Mouse (Mus musculus) intestine, embryonic 16.5 days (tissue): Measurements from ENCODE around the gene Inpp4a. TPM values are rescaled to one million over a fixed set of nuclear protein-coding genes. Genes with fewer than 3 reads are reported as not detected.

Experiments used
- ATAC-seq: fragments of 200-750 bp; cut with Nextera tagmentation; 2 replicates; pipeline ENCODE4 v1.8.0; 2017; ENCODE audit warnings: moderate TSS enrichment, moderate library complexity
- H3K27ac ChIP-seq: fragments of 300-500 bp; sonication (generic); 2 replicates; pipeline ENCODE4 v1.5.1; 2014; ENCODE audit warnings: mild to moderate bottlenecking, low read length
- H3K27me3 ChIP-seq: fragments of 300-500 bp; sonication (generic); replicated peaks from 2 replicates; pipeline ENCODE4 v1.6.1; 2014; ENCODE audit warnings: low read length, control low read depth, mixed read lengths; ENCODE audit not compliant: control insufficient read depth, insufficient read depth
- H3K36me3 ChIP-seq: fragments of 300-500 bp; sonication (generic); 2 replicates; pipeline ENCODE4 v1.6.1; 2014; ENCODE audit warnings: low read length, control low read depth; ENCODE audit not compliant: control insufficient read depth, insufficient read depth
- H3K4me1 ChIP-seq: fragments of 300-500 bp; sonication (generic); 2 replicates; pipeline ENCODE4 v1.6.1; 2014; ENCODE audit warnings: low read length, control low read depth, mixed read lengths; ENCODE audit not compliant: control insufficient read depth, insufficient read depth
- H3K4me2 ChIP-seq: fragments of 300-500 bp; sonication (generic); 2 replicates; pipeline ENCODE4 v1.6.1; 2014; ENCODE audit warnings: low read depth, low read length, control low read depth
- H3K4me3 ChIP-seq: fragments of 300-500 bp; sonication (generic); 2 replicates; pipeline ENCODE4 v1.5.1; 2014; ENCODE audit warnings: mild to moderate bottlenecking, low read length
- H3K9ac ChIP-seq: fragments of 300-500 bp; sonication (generic); 2 replicates; pipeline ENCODE4 v1.6.1; 2014; ENCODE audit warnings: low read depth, low read length
- H3K9me3 ChIP-seq: fragments of 300-500 bp; sonication (generic); 2 replicates; pipeline ENCODE4 v1.6.1; 2016; ENCODE audit warnings: low read length, control low read depth; ENCODE audit not compliant: control insufficient read depth
- WGBS: fragments of 180-500 bp; shearing (Covaris S2); extraction: QIAGEN DNeasy Blood & Tissue Kit; methylation state at CpG from one replicate; pipeline ENCODE4 v1.1.7; 2014; 5-methylcytosine and 5-hydroxymethylcytosine counted together
- polyA plus RNA-seq: library from polyadenylated mRNA; unstranded; fragments of >200 nt; fragmentation: Nextera tagmentation; extraction: Ambion mirVana; gene quantifications from 2 replicates; pipeline ENCODE4 v1.2.1, GENCODE M21; 2015

Inpp4a gene
- polyA plus RNA-seq, 1 experiment from 2014 or later, result 12.1 TPM

DNA sequence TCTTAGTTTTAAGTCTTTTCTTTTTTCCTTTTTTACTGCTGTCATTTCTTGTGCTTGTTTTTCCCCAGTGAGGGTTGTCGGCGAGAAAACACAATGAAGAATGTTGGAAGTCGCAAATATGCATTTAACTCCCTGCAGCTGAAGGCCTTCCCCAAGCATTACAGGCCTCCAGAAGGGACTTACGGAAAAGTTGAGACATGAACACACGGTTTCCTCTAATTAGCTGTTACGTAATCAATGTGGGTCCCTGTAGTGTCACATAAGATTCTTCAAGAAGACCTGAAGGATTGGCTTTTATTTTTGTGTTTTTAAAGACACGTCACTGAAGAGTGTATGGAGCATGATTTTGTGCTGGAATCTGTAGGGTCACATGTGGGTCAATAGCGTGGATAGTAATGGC lies 108.4 kb downstream of the Inpp4a start:
- Histone ChIP-seq H3K4me2 (no peak overlapping the region), H3K9me3 (no peaks in the 10 kb centered on the region), H3K9ac (no peak overlapping the region), H3K27me3 (no peaks in the 10 kb centered on the region), H3K27ac (no peak overlapping the region), H3K36me3 (no peaks in the 10 kb centered on the region), H3K4me1 (no peaks in the 10 kb centered on the region), H3K4me3 (no peak overlapping the region)
- 84% methylated on average over 8 of the region's 8 CpGs for WGBS
- ATAC-seq, result no peak

DNA sequence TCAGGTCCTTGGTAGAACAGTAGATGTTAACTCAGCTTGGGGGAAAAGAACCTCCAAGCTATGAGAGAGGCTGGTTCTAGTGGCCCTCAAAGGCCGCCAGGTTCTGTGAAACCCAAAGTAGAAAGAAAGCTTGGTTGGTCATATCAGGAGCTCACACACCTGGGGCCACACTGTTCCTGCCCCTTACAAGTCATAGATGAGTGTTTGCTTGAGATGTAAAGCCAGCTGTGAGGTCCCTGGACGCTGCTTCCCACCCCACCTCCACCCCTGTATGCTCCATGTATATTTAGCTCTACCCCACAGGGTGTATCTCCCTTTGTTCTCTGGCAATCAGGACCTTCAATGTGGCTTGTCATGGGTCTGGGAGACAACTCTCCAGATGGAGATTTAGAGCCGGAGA lies 109.0 kb downstream of the Inpp4a start:
- 74% methylated on average over 3 of the region's 3 CpGs for WGBS
- no peaks in the 10 kb centered on the region for H3K36me3 ChIP-seq
- H3K9me3 ChIP-seq, result no peaks in the 10 kb centered on the region
- no peak for ATAC-seq
- no peak overlapping the region for H3K4me2 ChIP-seq
- no peaks in the 10 kb centered on the region for H3K27me3 ChIP-seq
- H3K27ac ChIP-seq, result no peak overlapping the region
- H3K4me3 ChIP-seq, result no peak overlapping the region
- no peak overlapping the region for H3K9ac ChIP-seq
- no peaks in the 10 kb centered on the region for H3K4me1 ChIP-seq

DNA sequence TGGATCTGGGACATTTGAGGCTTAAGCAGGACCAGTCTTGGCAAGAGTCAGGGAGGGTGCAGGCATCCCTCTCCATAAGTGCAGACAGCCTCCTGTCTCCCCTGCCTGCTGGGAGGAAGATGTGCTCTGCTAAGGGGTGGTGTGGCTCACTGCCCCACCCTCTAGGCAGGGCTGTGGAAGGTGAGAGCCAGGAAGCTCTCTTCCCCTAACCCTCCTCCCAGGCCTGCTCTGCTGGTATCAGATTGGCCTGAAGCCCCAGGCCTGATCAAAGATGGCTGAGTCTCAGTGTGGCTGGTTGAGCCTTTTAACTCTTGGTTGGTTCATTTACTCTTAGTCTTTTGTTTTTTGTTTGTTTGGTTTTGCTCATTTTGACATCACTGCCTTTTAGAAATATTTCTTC lies 110.0 kb downstream of the Inpp4a start:
- Histone ChIP-seq H3K9ac (no peak overlapping the region), H3K36me3 (no peaks in the 10 kb centered on the region), H3K27me3 (no peaks in the 10 kb centered on the region), H3K9me3 (no peaks in the 10 kb centered on the region), H3K27ac (no peak overlapping the region), H3K4me2 (no peak overlapping the region), H3K4me3 (no peak overlapping the region), H3K4me1 (no peaks in the 10 kb centered on the region)
- ATAC-seq, result no peak

DNA sequence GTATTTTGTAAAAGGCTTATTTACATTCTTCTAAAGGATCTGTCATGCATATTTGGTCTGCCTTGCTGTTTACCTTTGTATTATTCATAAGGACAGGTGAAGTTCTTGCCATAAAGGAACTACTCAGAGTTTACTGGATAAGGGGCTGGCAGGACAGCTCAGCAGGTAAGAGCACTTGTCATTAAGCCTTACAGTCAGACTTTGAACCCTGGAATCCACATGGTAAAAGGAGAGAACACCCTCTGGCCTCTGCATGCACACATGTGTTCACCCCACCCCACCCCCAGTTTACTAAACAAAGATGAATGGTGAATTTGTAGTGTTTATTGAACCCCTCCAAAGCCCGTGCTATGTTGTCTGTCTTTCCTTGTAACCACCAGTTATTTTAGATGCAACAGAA lies 115.7 kb downstream of the Inpp4a start:
- Histone ChIP-seq H3K9ac (no peak overlapping the region), H3K4me1 (no peaks in the 10 kb centered on the region), H3K4me2 (no peak overlapping the region), H3K4me3 (no peak overlapping the region), H3K27me3 (no peaks in the 10 kb centered on the region), H3K27ac (no peak overlapping the region), H3K36me3 (peaks cover 12% of the 10 kb centered on the region), H3K9me3 (no peaks in the 10 kb centered on the region)
- ATAC-seq, result 0 out of 2 replicates have a peak, but pooled peaks have one; percentile 50
- WGBS, result 75% methylated on average over 1 of the region's 1 CpGs

DNA sequence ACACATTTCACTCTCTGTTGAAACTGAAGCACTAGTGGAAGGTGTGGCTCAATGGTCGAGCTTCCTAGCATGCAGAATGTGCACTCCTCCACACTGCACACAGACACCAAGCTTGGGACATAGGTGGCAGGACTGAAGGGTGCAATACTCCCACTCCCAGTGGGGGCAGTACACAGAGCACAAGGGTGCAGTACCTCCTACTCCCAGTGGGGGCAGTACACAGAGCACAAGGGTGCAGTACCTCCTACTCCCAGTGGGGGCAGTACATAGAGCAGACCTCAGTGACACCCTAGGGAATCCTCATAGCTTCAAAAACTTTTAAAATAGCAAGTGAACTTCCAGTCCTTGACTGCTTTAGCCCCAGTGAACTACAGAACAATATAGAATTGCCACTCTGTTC lies 119.8 kb downstream of the Inpp4a start:
- peaks cover 17% of the 10 kb centered on the region for H3K36me3 ChIP-seq
- no peak overlapping the region for H3K9ac ChIP-seq
- peaks cover 5% of the 10 kb centered on the region; the same call in 1 of the 2 replicates for H3K9me3 ChIP-seq
- no peaks in the 10 kb centered on the region for H3K4me1 ChIP-seq
- 100% methylated on average over 1 of the region's 1 CpGs for whole genome bisulfite sequencing
- 0 out of 2 replicates have a peak, but pooled peaks have one; percentile 40 for ATAC-seq
- no peaks in the 10 kb centered on the region for H3K27me3 ChIP-seq
- H3K4me2 ChIP-seq, result no peak overlapping the region
- no peak overlapping the region for H3K27ac ChIP-seq
- H3K4me3 ChIP-seq, result no peak overlapping the region

DNA sequence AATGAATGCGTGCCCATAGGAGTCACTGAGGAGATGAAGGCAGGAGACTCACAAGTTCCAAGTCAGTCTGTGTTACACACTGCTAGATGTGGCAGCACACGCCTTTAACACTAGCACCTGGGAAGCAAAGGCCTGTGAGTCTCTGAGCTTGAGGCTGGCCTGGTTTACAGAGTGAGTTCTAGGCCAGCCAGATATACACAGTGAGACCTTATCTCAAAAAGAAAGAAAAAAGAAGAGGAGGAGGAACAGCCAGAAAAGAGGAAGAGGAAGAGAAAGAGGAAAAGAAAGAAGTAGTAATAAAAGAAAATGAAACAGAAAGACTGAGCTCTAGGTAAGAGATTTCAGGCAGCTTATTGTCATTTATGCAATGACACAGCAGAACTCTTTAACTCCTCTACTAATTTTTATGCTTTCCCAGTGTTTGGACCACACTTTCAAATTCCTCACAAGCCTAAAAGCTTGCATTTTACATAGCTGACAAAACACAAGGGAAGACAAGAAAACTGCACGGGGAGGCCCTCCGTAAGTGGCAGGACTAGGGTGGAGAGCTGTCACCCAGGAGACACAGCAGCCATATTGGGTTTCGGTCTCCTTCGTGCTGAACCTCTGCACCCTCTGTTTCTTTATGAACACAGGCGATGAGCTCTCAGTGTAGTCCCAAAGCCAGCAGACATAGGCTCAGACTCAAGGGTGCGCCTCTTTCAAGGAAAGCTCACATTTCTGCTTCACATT lies 127.6 kb downstream of the Inpp4a start:
- WGBS, result 96% methylated on average over 8 of the region's 8 CpGs
- ATAC-seq, result no peak
- Histone ChIP-seq H3K4me2 (no peak overlapping the region), H3K4me3 (no peak overlapping the region), H3K27ac (no peak overlapping the region), H3K27me3 (no peaks in the 10 kb centered on the region), H3K4me1 (peaks cover 12% of the 10 kb centered on the region), H3K9ac (no peak overlapping the region), H3K9me3 (peaks cover 5% of the 10 kb centered on the region; the same call in 1 of the 2 replicates), H3K36me3 (peaks cover 5% of the 10 kb centered on the region)

DNA sequence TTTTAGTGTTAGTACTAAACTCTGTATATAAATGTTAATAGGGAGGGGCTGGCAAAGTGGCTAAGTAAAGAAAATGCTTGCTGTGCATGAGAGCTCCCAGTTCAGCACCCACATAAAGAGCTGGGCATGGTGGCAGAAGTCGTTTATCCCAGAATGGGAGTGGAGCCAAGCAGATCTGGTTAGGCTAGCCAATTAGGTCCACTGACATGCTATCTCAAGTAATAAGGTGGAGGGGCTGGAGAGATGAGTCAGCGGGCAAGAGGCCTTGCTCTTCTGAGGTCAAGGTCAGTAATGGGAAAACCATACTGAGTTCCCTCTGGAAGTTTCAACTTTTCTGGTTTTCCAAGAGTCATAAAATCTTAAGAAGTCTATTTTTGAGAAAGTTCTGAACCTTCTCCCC lies 129.2 kb downstream of the Inpp4a start:
- Histone ChIP-seq H3K36me3 (peaks cover 10% of the 10 kb centered on the region), H3K4me3 (peak overlapping the region; percentile 85), H3K27me3 (no peaks in the 10 kb centered on the region), H3K4me1 (peaks cover 12% of the 10 kb centered on the region), H3K4me2 (peak overlapping the region; percentile 78), H3K9me3 (peaks cover 5% of the 10 kb centered on the region; the same call in 1 of the 2 replicates), H3K9ac (peak overlapping the region; percentile 87), H3K27ac (no peak overlapping the region)
- ATAC-seq, result no peak
- 37% methylated on average over 2 of the region's 2 CpGs for WGBS

DNA sequence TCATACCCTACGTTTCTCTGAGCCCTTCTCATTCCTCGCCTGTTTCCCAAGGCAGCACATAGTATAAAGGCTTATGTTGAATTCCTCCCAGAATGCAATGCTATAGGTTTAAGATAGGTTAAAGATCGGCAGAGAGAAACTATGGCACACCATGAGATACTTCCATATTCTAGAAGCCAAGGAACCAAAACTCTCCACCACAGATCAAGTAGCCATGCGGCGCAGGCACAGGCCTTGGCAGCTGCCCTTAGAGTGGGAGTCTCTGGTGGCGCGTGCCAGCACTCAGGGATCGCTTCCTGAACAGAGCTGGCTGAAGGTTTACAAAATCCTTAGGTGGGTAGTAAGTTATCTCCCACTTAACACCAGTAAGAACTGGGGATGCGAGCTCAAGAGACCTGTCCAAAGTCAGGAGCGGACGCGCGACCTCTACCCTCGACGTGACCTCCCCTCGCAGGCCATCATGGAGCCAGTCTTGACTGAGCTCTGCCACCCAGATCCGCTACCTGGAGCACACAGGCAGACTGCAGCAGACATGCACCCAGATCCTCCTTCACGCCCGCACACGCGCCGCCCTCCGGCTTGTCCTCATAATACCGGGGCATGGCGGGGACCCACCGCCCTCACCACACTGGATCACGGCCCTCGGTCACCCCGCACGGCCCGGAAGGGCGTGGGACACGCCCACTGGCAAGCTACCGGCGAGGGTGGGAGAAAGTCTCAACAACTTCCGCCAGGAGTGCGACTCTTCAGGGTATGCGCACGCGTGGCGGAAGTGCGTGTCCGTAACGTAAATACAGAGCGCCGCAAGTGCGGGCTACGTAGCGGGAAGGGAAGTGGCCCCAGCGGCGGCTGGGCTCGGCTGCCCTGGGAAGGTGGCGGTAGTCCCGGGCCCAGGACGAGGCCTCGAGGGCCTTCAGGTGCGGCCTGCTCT lies 130.0 kb downstream of the Inpp4a start, which contains the start of the genes Coa5 and Unc50:
Coa5 (minus strand) TSS at position 738 of the 931 bp plus-strand sequence.
Unc50 (plus strand) TSS at position 774 of the 931 bp plus-strand sequence.
- Histone ChIP-seq H3K4me2 (peak within 1 kb of the TSS; percentile 78), H3K36me3 (peaks cover 9% of the 10 kb centered on the region), H3K9me3 (no peaks in the 10 kb centered on the region), H3K4me1 (peaks cover 12% of the 10 kb centered on the region), H3K9ac (peak within 1 kb of the TSS; percentile 87), H3K27me3 (no peaks in the 10 kb centered on the region), H3K27ac (peak within 1 kb of the TSS; percentile 62), H3K4me3 (peak within 1 kb of the TSS; percentile 85)
- 2% methylated on average over 57 of the region's 57 CpGs for WGBS
- ATAC-seq, result peak; percentile 98

- Histone ChIP-seq H3K4me3 (peak overlapping the region; percentile 85), H3K4me1 (peaks cover 12% of the 10 kb centered on the region), H3K9me3 (no peaks in the 10 kb centered on the region), H3K4me2 (peak overlapping the region; percentile 53), H3K36me3 (peaks cover 9% of the 10 kb centered on the region), H3K9ac (peak overlapping the region; percentile 87), H3K27ac (peak overlapping the region; percentile 62), H3K27me3 (no peaks in the 10 kb centered on the region)
- 1% methylated on average over 40 of the region's 40 CpGs for WGBS
- peak; percentile 71 for ATAC-seq
Measured at GRCm38 (mm10) chr1:37430297-37430840, 130.7 kb downstream of the Inpp4a start.
